Mouse (Mus musculus): Measurements from ENCODE around the gene Cox7a1. TPM values are rescaled to one million over a fixed set of nuclear protein-coding genes. Genes with fewer than 3 reads are reported as not detected.
"Not testable (repeated sequence)": the region's sequence is repeated elsewhere in the genome, so short reads cannot be mapped to it uniquely, and the experiment has no call there.

The Cox7a1 gene
- total RNA-seq, 2 experiments from 2014 or later = 1,093 to 1,260 TPM

DNA sequence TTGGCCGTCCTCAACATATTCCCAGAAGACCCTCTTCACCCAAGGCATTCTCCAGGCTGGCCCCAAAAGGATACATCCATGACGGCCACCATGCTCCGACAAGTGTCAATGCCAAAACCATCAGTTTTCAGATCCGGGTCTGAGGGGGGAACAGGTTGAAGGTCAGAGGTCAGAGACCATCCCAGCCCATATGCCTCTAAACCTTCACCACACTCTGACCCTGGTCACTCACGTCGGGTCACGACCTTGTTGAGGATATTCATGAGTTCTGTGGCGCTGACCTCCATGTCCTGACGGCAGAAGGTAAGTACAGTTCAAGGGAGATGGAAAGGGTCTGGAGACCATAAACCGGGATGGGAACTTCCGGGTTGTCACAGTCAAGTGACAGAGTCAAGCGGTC is 8.1 kb downstream of the Cox7a1 start:
- DNase-seq = no peak

DNA sequence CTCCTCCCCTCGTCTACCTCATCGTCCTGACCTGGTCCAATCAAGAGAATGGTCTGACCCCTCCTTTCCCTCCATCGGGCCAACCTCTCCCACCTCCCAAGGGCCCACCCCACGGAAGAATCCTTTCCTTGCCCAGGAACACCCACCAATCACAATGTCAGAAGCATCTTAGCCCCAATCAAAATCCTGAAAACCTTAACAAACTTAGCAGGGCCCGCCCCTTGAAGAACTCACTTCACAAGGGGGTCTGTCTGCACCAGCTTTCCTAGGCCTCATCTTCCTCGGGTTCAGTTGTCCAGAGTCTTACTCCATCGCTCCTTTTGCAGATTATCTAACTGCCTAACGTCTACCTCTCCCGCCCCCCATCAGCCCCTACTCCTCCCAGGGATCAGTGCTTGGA is 9.1 kb downstream of the Cox7a1 start:
- no peak for DNase-seq

DNA sequence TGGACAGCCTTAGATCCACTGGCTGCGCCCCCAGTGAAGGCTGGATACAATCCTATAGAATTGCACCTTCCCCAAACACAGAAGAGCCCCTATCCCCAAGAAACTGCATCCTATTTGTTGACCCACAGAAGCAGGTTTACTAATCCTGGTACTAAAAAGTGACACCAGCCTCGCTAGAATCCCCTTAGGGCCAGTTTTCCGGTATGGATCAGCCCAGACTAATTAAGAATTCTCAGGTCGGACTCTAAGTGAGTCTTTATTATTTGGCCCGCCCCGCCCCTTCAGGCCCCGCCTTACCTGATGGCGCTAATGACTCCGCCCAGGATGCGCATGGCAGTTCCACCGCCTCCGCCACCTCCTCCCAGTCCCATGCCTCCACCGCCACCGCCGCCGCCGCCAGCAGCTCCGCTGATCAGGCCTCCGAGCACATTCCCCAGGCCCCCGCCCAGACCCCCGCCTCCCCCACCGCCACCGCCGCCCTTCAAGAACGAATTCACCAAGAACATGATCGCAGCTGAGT is 9.7 kb downstream of the Cox7a1 start:
- peak; percentile 77 for DNase-seq

DNA sequence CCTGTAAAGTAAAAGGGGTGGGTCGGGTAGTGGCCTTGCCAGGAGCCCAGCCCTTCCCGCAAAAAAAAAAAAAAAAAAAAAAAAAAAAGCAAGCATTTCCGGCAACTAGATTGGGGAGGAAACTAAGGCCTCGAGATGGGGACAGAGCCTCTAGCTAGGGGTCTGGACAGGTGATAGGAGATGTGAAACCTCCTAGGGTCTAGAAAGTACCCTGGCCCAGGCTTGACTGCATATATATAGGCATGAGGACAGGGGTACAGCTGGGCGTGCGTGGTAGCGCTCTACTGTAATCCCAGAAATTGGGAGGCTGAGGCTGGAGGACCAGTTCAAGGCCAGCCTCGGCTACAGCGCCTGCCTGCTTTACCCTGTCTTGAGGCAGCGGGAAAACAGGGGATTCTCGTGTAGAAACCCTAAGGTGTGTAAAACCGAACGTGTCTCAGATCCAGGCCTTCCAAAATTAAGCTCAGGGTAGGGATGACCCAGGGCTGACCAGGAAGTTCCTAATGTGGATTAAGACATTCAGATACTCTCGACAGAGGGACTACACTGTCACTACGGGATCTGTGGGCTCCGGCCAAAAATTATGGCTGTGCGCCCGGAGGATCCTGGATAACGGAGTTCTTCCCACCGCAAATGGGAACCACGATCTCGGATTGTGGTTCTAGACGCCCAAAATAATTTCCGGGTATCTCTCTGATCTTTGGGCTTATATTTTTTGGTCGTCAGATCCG is 10.3 kb downstream of the Cox7a1 start:
- DNase-seq = no peak

DNA sequence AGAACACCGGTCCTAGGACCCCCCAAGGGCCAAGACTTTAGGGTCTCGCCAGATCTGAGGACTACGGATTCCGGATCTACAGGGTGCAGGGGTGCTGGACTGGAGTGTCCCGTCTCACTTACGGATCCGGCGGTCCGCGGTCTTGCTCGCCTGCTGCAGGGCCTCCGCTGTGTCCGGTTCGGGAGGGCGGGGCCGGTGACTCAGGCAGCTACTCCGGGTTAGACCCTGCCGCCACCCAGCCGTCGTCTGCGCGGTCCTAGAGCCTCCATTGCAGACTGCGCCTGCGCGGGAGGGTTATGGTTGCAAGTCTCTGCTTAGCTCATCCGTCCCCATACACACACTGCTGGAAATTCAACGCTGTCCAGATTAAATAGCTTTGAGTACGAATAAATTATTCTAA is 10.9 kb downstream of the Cox7a1 start:
- DNase-seq = peak; percentile 94

DNA sequence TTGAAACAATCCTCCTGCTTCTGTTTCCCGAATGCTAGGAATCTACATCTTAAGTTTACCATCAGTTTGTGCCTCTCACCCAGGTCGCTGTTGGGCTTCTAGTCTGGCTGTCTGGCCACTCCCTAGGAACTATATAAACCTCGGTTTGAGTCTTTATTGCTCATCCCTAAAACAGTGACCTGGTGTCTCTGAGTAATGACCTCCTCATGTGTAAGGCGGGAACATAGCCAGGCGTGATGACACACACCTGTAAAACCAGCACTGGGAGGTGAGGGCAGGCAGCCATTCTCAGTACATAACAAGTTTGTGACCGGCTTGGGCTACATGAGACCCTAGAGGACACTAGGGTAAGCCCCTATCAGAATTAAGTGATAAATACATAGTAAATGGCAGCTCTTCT is 11.5 kb downstream of the Cox7a1 start:
- no peak for DNase-seq

DNA sequence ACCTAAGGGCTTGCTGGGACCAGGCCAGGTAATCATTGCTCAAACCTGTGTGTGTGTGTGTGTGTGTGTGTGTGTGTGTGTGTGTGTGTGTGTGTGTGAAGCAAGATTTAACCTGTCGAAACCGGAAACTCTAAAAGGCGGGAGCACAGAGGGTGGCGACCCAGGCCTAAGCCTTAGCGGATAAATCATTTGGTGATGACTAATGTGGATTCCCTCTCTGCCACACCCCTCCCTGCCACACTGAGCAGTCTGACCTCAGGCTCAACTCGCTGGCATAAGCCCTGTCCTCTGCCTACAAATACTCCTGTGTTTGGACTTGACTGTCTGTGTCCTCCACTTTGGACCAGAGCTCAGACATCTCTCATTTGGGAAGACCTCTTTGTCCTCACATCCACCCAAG is 12.2 kb downstream of the Cox7a1 start:
- no peak for DNase-seq

DNA sequence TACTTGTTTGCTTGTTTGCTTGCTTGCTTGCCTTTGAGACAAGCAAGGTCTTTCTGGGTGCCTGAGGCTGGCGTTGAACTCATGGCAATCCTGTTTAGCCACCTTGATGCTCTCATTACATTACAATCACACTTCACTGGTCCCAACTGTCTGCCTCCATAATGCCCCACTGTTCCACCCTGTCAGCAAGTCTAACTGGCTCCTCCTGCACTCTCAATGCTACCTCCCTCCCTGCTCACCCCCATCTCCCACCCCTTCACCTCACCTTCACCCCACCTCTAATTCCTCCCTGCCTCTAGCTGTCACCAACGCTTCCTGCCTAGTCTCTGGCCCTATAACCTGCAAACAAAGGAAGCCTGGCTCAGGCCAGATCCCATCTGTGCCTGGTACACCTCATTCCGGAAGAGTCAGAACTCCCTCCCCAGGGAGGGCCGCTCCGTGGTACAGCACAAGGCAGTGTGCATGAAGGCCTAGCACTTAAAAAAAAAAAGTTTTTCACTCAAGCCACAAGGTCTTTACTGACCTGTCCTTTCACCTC is 13.7 kb downstream of the Cox7a1 start:
- DNase-seq = no peak

DNA sequence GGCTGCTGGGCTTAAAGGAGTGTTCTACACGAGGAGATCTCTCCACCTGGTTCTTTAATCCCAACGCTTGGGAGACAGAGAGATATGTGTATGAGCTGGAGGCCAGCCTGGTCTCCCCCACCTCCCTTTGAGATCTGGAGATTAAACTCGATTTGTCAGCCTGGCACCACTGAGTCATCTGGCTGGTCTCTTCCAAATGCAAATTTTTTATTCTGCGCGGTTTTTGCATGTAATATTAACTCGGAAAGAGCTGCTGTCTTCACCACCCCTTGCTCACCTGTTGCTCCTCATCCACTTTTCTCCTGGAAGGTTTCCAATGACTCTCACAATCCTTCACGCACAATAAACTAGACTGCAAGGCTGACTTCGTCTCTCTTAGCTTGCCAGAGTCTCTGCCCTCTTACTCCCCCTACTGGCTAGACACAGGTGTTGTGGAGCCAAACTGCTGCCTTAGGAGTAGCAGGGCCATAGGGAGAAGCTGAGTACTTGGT is 14.6 kb downstream of the Cox7a1 start, which contains the start of gene Capns1:
TSS of gene Capns1 (minus strand) at position 331 of the 491 bp plus-strand sequence.
- DNase-seq = no peak

DNA sequence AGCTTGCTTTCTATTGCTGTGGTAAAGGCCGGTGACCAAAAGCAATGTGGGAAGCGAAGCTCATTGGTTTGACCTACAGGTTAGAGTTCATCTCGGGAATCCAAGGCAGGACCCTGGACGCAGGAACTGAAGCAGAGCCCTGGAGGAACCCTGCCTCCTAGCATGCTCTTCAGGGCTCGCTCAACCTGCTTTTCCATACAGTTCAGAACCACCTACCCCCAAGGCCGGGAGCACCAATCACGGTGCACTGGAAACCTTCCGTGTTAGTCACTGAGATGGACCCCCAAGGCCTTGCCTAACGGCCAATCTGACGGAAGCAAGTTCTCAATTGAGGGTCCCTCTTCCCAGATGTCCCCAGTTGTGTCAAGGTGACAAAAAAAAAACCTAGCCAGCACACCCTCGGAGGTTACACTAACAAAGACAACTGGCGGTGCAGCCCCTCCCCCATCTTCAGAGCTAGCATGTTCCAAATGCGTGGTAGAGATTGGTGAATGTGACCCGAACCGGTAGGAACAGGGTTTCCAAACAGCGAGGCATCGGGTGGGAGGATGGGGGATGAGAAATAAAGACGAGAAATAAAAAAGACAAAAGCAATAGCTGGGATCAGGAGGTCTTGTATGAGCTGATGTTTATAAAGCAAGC is 15.7 kb downstream of the Cox7a1 start:
- DNase-seq = no peak

DNA sequence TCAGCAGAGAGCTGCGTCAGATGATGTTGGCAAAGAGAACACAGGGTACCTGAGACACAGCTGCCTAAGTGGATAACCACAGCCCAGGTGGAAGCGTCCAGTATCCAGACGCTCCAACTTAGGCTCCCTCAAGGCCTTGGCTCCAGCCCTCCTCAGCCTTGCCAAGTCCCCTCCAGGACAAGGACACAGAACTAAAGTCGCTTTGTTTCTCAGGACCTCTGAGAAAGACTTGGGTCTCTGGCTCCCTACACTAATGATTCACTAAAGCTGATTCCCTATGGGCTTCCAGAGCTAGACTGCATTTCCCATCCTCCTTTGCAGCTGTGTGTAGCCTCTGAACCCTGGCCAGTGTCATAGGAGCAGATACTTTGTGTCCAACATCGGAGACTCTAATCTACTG is 16.3 kb downstream of the Cox7a1 start:
- DNase-seq = no peak

DNA sequence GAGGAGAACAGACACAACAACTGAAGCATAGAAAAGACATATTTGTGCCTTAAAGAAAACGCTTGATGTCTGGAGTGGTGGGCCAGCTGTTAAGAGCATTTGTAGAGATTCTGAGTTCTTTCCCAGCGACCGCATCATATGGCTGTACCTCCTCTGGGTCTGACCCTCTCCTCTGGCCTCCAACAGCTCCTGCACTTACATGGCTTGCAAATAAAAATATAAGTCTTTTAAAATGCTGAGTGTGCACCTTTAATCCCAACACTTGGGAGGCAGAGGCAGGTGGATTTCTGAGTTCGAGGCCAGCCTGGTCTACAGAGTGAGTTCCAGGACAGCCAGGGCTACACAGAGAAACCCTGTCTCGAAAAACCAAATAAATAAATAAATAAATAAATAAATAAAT is 16.7 kb downstream of the Cox7a1 start:
- not testable (repeated sequence) for DNase-seq

DNA sequence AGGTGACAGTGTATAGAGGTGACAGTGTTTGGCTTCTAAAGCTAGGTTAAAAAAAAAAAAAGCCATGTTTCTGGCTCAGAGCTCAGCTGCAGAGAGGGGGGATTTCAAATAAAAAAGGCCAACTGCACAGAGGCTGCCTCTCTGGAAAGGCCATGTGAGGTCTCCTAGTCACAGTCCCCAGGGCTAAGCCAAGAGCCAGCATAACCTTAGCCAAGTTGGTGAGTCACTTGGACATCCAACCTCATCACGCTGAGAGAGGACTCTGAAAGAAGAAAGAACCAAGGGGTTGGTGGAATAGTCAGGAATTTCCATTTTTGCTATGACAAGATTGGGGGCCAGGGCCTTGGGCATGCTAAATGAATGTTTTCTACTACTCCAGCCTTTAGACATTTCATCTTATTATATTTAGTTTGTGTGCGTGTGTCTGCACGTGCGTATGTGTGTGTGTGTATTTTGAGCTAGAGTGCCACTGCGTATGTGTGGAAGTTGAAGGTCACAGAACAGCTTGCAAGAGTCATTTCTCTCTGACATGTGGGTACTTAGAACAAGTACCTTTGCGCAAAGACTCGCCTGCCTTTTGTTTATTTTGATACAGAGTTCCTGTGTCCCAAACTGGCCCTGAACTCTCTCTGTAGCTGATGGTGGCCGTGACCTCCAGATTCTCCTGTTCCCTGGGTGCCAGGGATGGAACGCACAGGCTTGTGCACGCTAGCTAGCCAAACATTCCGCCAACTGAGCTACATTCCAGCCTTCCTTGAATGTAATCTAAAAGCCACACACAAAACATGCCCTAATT is 19.1 kb downstream of the Cox7a1 start:
- peak; percentile 78 for DNase-seq

DNA sequence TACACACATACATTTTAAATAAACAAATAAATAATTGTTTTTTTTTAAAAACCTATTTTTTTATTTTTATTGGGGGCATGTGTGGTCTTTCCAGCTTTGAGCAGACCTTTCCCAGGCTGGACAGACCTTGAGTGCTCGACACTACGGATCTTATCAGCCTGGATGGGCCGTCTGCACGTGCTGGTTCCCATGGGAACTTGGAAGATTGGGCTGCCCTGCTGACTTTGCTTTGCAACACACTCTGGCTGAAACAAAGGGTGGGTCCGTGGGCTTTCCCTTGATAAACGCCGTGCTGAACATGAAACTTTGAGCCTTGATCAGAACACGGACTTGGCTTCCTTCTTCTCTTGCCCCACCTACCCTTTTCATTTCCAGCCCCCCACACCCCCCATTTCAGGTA is 20.4 kb downstream of the Cox7a1 start:
- no peak for DNase-seq

DNA sequence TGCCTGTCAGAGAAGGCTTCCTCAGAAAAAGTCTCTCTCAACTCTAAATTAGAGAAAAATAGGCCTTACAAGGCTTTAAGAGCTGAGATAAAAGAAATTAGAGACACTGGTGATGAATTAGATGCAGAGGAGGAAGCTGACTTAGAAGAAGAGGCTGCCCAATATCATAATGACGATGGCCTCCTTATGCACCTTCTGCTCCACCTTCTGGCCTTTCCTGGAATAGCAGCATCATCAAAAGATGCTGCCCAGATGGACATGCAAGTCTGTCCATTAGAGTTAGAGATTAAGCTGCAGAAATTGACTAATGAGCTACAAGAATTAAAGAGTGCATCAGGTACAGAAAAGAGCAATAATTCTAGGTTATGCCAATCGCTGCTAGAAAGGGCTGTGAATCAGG is 21.4 kb downstream of the Cox7a1 start:
- no peak for DNase-seq

DNA sequence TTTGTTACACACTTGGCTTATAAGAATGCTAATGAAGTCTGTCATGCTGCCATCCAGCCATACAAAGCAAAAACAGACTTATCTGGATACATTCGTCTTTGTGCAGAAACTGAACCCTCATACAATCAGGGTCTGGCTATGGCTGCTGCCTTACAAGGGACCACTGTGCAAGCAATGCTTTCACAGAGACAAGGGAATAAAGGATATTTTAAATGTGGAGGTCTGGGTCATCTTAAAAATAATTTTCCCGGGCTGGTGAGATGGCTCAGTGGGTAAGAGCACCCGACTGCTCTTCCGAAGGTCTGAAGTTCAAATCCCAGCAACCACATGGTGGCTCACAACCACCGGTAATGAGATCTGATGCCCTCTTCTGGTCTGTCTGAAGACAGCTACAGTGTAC is 22.4 kb downstream of the Cox7a1 start:
- not testable (repeated sequence) for DNase-seq

DNA sequence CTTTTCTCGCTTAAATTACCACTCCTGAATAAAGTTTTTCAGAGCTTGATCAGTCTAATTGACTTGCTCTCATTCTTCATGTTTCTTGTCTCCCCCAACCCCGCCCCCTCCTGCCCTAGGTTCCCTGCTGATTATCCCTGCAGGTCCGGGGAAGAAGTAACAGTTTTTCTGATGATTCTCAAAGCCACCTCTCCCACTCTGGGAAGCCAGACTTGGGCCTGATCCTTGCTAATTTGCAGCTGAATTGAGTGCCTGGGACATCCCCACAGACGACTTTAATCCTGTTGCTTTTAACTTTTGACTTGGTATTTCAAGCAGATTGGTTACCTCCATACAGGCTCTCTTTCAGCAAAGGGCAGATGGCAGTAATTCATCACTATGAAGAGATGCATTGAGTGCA is 27.1 kb downstream of the Cox7a1 start:
- no peak for DNase-seq

DNA sequence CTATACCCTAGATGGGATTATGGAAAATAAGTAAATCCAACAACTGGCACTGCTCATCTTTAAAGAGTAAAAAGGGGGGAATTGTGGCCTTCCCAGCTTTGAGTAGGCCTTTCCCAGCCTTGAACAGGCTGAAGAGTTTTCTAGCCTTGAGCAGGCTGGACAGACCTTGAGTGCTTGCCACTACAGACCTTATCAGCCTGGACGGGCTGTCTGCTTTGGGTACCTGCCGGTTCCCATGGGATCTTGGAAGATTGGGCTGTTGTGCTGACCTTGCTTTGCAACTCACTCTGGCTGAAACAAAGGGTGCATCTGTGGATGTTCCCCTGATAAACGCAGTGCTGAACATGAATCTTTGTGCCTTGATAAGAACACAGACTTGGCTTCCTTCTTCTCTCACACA is 29.9 kb downstream of the Cox7a1 start:
- DNase-seq = no peak

DNA sequence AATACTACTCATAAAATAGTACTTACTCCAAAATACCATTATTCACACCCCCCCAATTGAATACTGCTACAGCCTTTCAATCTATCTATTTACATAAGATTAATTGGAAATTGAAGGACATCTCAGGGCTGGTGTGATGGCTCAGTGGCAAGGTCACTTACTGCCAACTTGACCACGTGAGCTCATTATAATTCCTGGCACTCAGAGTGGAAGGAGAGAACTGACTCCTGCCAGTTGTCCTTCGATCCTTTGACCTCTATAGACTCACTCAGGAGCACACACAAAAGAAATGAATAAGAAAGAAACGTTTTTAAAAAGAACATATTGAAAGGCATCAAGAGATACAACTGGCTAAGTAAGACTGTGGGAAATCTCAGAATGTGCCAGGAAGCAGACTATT is 31.9 kb downstream of the Cox7a1 start:
- DNase-seq = no peak

DNA sequence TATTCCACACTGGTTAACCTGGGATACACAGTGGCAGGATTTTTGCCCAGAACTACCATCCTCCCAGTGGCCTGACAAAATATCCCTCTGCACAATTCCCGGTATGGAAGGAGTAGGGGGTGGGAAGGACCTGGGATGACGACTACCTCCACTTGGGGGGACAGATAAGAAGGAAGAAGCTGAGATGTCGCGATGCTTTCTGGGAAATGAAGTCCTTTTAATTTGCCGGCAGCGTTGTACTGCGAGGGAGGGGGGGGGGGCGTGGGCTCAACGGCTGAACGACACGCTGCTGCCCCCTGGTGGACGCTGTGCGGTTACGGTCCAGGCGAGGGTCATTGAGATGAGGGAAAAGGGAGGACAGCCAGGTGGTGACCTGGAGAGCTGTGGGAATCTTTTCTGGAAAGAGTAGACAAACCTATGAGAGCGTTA is 32.8 kb downstream of the Cox7a1 start:
- peak; percentile 43 for DNase-seq

DNA sequence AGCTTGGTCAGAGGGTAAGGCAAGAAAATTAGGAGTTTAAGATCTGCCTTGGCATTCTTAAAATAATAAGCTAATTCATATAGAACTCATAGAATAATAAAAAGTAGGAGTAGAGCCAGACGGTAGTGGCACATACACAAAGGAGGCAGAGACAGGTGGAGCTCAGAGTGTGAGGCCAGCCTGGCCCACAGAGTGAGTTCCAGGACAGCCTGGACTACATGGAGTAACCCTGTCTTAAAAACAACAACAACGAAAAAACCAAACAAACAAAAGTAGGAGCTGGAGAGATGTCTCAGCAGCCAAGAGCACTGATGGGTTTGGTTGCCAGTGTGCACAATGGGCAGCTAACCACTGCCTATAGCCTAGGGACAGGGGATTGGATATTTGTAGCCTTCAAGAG is 33.3 kb downstream of the Cox7a1 start:
- DNase-seq = no peak

DNA sequence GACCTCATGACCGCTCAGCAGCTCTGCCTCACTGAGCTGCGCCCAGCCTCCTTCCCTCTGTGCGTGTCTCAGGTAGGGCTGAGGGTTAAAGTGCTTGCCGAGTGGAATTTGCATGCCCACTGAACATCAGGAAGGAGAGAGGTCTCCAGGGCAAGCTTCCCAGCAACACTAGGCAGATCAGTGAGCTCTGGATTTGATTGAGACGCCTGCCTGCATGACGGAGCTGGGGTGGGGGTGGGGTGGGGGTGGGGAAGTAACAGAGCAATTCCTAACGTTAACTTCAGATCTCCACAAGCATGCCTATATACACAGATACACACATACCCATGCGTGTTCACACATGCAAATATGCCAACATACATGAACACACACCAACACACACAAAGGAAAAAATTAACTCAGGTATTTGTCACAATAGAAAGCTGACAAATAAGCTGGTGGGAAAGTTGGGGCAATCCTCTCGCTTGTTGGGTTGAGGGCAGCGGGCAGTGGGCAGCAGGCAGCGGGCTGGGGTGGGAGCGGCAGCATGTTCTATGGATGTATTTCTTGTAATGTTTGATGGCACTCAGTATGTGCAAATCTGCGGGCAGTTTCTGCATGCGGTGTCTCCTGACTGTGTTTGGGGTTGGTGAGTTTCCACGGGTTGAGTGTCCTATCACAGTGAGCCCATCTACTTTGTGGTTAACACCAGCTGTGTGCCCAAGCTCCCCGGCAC is 35.5 kb downstream of the Cox7a1 start:
- DNase-seq = peak; percentile 50

All from gastrocnemius, postnatal 25 days (tissue).